Mouse (Mus musculus) CD4-positive helper T cell, adult 2 months (primary cell): ENCODE results near the gene Mtif3.
"Not testable (repeated sequence)": the region's sequence is repeated elsewhere in the genome, so short reads cannot be mapped to it uniquely, and the experiment has no call there.

Experiments used
- DNase-seq: peaks from one replicate; pipeline ENCODE4 v3.0.0-alpha.2; 2012; ENCODE audit warnings: low read depth, missing footprints, low spot score

Gene Mtif3

GRCm38 (mm10) chr5:146954576-146954975 is 9.0 kb downstream of the Mtif3 start:
- no peak for DNase-seq

- peak; percentile 95 for DNase-seq
Measured at GRCm38 (mm10) chr5:146948508-146949088, 15.0 kb downstream of the Mtif3 start, which contains the start of gene Gtf3a. Gene Gtf3a (plus strand): TSS chr5:146948657.

- DNase-seq = peak; percentile 68
Measured at GRCm38 (mm10) chr5:146948041-146948507, 15.5 kb downstream of the Mtif3 start.

GRCm38 (mm10) chr5:146947497-146947896 is 16.1 kb downstream of the Mtif3 start:
- DNase-seq = no peak

- no peak for DNase-seq
Measured at GRCm38 (mm10) chr5:146946682-146947081, 16.9 kb downstream of the Mtif3 start.

- no peak for DNase-seq
Measured at GRCm38 (mm10) chr5:146944568-146944967, 19.0 kb downstream of the Mtif3 start.

- no peak for DNase-seq
Measured at GRCm38 (mm10) chr5:146942965-146943364, 20.6 kb downstream of the Mtif3 start.

- DNase-seq = not testable (repeated sequence)
Measured at GRCm38 (mm10) chr5:146941939-146942338, 21.7 kb downstream of the Mtif3 start.

GRCm38 (mm10) chr5:146940219-146940618 is 23.4 kb downstream of the Mtif3 start:
- DNase-seq = peak; percentile 56

GRCm38 (mm10) chr5:146939109-146939796 is 24.3 kb downstream of the Mtif3 start:
- DNase-seq = no peak

GRCm38 (mm10) chr5:146937541-146938503 is 25.8 kb downstream of the Mtif3 start:
- no peak for DNase-seq

GRCm38 (mm10) chr5:146933466-146933865 is 30.1 kb downstream of the Mtif3 start:
- DNase-seq = no peak

- DNase-seq = no peak
Measured at GRCm38 (mm10) chr5:146931904-146932553, 31.6 kb downstream of the Mtif3 start.

- DNase-seq = no peak
Measured at GRCm38 (mm10) chr5:146931422-146931821, 32.2 kb downstream of the Mtif3 start.

- DNase-seq = no peak
Measured at GRCm38 (mm10) chr5:146926673-146927072, 36.9 kb downstream of the Mtif3 start.

GRCm38 (mm10) chr5:146923547-146923946 is 40.1 kb downstream of the Mtif3 start:
- no peak for DNase-seq

GRCm38 (mm10) chr5:146921224-146921623 is 42.4 kb downstream of the Mtif3 start:
- no peak for DNase-seq

GRCm38 (mm10) chr5:146920314-146921161 is 43.1 kb downstream of the Mtif3 start:
- DNase-seq = no peak

- no peak for DNase-seq
Measured at GRCm38 (mm10) chr5:146919874-146920273, 43.7 kb downstream of the Mtif3 start.

GRCm38 (mm10) chr5:146917357-146917756 is 46.2 kb downstream of the Mtif3 start:
- DNase-seq = not testable (repeated sequence)
